Mouse (Mus musculus): ENCODE measurements at regions not wholly inside any gene's neighbourhood (a gene's known extent, or its start where the extent isn't known, plus 50 kb on each side); places are given as distances from the start of the nearest gene placed in this dataset.

DNA sequence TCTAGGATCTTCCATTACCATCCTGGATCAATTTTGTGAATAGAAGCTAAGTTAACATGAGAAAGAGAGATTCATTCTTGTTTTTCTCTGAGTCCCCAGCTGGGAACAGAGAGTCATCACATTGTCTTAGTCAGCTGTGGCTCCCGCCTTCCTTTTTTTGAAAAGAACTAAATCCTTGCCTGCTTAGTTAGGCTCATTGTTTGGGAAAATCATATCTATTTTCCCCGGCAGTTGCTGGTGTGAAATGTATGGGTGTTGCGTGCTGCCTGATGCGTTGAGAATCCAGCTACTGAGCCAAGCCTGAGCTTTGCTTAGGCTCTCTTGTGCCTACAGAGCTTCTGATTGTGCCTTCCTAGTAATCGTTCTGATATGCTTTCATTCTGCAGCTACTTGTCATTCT, 66.3 kb downstream of the Fam50b start:
- Histone ChIP-seq H3K36me3 (ENCODE audit: control insufficient read depth, insufficient read depth, low read length) (no peaks in the 10 kb centered on the region), H3K27me3 (ENCODE audit: control insufficient read depth, insufficient read depth, low read length) (no peaks in the 10 kb centered on the region), H3K9ac (ENCODE audit: low read length) (no peak overlapping the region), H3K4me2 (no peak overlapping the region), H3K27ac (ENCODE audit: low read depth, low read length) (no peak overlapping the region), H3K4me1 (ENCODE audit: control insufficient read depth, insufficient read depth, low read length) (no peaks in the 10 kb centered on the region), H3K4me3 (ENCODE audit: low read depth, low read length) (no peak overlapping the region), H3K9me3 (ENCODE audit: control insufficient read depth, low read length) (no peaks in the 10 kb centered on the region)
- ATAC-seq (ENCODE audit: low FRiP score) (no peak), DNase-seq (ENCODE audit: low spot score, missing footprints) (no peak)
- 67% methylated on average over 5 of the region's 5 CpGs for WGBS

DNA sequence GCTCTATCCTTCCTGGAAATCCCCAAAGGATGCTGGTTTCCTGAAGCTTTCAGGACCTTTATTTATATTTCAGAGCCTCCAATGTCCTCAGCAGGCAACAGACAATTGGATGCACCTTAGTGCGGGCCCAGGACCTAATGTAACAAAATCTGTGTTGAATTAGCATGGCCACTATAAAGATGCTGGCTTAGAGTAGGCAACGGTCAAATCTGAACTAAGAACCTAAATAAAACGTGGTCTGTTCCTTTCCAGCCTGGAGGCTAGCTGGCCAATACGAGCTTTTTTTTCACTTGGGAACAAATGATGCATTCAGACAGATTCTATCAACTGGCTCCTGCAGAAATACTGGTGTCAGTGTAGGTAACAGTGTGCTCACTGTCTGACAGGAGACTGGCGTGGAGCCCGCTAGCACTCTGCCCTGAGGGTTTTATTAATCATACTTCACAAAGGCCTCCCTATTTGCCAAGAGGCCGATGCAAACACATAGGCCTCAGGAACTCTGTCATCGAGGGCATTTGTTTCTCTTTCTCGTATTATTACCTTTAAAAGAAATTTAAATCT, 68.5 kb upstream of the Prpf4b start:
- Histone ChIP-seq H3K27me3 (ENCODE audit: control insufficient read depth, insufficient read depth, low read length) (no peaks in the 10 kb centered on the region), H3K4me3 (ENCODE audit: low read depth, low read length) (no peak overlapping the region), H3K9me3 (ENCODE audit: control insufficient read depth, low read length) (no peaks in the 10 kb centered on the region), H3K27ac (ENCODE audit: low read depth, low read length) (no peak overlapping the region), H3K36me3 (ENCODE audit: control insufficient read depth, insufficient read depth, low read length) (no peaks in the 10 kb centered on the region), H3K4me2 (no peak overlapping the region), H3K4me1 (ENCODE audit: control insufficient read depth, insufficient read depth, low read length) (no peaks in the 10 kb centered on the region), H3K9ac (ENCODE audit: low read length) (no peak overlapping the region)
- DNase-seq (ENCODE audit: low spot score, missing footprints) (no peak), ATAC-seq (ENCODE audit: low FRiP score) (0 out of 2 replicates have a peak, but pooled peaks have one; percentile 40)
- WGBS: 75% methylated on average over 9 of the region's 9 CpGs

DNA sequence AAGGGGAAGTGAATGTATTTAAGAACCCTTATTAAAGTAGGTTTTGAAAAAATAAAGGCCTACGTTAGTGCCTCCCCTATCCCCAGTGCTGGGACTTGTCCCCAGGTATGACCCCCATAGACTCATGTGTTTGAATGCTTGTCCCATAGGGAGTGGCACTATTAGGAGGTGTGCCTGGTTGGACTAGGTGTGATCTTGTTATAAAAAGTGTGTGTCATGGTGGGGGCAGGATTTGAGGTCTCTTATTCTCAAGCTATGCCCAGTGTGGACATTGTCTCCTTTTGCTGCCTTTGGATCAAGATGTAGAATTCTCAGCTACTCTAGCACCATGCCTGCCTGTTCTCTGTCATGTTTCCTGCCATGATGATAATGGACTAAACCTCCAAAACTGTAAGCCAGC, 65.6 kb upstream of the Prpf4b start:
- Histone ChIP-seq H3K27ac (ENCODE audit: low read depth, low read length) (no peak overlapping the region), H3K36me3 (ENCODE audit: control insufficient read depth, insufficient read depth, low read length) (no peaks in the 10 kb centered on the region), H3K4me2 (no peak overlapping the region), H3K4me3 (ENCODE audit: low read depth, low read length) (no peak overlapping the region), H3K4me1 (ENCODE audit: control insufficient read depth, insufficient read depth, low read length) (peaks cover 5% of the 10 kb centered on the region), H3K9ac (ENCODE audit: low read length) (no peak overlapping the region), H3K9me3 (ENCODE audit: control insufficient read depth, low read length) (peaks cover 10% of the 10 kb centered on the region), H3K27me3 (ENCODE audit: control insufficient read depth, insufficient read depth, low read length) (no peaks in the 10 kb centered on the region)
- ATAC-seq (ENCODE audit: low FRiP score) (no peak), DNase-seq (ENCODE audit: low spot score, missing footprints) (no peak)
- 85% methylated on average over 1 of the region's 1 CpGs for WGBS

DNA sequence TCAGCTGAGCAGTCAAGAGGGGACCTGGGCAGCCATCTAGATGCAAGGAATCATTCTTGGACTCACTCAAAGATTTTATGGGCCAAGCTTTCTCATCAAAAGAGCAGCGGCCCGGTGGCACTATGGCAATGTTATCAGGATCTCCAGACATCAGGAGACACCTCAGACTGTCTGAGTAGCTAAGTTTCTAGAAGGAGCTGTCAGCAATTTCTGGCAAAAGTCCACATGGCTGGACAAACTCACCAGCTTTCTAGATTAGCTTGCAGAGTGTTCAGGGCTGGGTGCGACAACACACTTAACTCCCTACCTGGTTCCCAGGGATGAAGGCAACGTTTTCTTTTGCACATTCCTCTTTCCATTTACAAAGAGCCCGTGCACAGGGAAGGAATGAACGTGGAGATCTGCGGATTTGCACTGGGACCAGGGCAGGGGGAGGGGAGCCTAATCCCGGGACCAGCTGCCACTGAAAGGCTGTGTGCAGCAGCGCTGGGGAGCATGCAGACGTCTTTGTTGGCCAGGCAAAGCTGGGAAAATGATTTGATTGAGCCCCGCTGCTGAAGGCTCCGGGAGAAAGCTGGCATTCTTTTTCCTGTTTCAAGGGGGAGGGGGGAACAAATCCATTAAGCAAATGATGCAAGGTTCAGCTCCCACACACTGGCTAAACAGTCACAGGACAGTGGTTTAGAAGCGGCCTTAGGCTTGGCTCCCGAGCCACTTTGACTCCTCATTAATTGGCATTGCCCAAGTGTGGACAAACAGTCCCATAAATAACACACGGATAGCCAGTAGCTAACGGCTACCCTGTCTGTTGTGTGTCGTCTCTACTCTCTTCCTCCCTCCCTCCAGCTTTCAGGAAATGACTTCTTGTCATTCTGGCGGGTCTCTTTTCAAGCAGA, 60.7 kb upstream of the Prpf4b start:
- H3K27me3 ChIP-seq (ENCODE audit: control insufficient read depth, insufficient read depth, low read length): no peaks in the 10 kb centered on the region
- peaks cover 21% of the 10 kb centered on the region for H3K4me1 ChIP-seq (ENCODE audit: control insufficient read depth, insufficient read depth, low read length)
- H3K9ac ChIP-seq (ENCODE audit: low read length): peak overlapping the region; percentile 29
- H3K4me2 ChIP-seq: peak overlapping the region; percentile 17; the same call in 1 of the 2 replicates
- ATAC-seq (ENCODE audit: low FRiP score) (peak; percentile 96), DNase-seq (ENCODE audit: low spot score, missing footprints) (peak; percentile 97)
- H3K4me3 ChIP-seq (ENCODE audit: low read depth, low read length): no peak overlapping the region
- H3K9me3 ChIP-seq (ENCODE audit: control insufficient read depth, low read length): peaks cover 10% of the 10 kb centered on the region
- H3K27ac ChIP-seq (ENCODE audit: low read depth, low read length): peak overlapping the region; percentile 97
- WGBS: 14% methylated on average over 18 of the region's 18 CpGs
- H3K36me3 ChIP-seq (ENCODE audit: control insufficient read depth, insufficient read depth, low read length): no peaks in the 10 kb centered on the region

DNA sequence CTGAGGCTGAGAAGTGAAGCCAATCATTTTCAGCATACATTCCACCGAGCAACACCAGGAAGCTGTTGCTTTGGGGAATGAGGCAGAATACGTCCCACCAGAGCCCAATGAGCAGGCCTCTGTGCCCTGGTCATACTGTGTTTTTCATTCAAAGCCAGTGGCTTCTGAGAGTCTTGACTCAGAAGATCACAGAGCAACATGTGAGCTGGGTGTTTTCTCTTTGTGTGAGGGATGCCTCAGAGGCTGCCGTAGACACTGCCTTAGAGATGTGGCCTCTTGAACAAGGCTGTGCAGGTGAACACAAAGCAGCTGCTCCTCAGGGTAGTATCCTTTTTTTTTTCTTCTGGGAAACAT, 60.1 kb upstream of the Prpf4b start:
- H3K27ac ChIP-seq (ENCODE audit: low read depth, low read length): peak overlapping the region; percentile 97
- peaks cover 10% of the 10 kb centered on the region for H3K9me3 ChIP-seq (ENCODE audit: control insufficient read depth, low read length)
- H3K4me1 ChIP-seq (ENCODE audit: control insufficient read depth, insufficient read depth, low read length): peaks cover 21% of the 10 kb centered on the region
- H3K27me3 ChIP-seq (ENCODE audit: control insufficient read depth, insufficient read depth, low read length): no peaks in the 10 kb centered on the region
- WGBS: 5% methylated on average over 3 of the region's 3 CpGs
- ATAC-seq (ENCODE audit: low FRiP score) (peak; percentile 51; the same call in 1 of the 2 replicates), DNase-seq (ENCODE audit: low spot score, missing footprints) (peak; percentile 94)
- H3K4me3 ChIP-seq (ENCODE audit: low read depth, low read length): no peak overlapping the region
- H3K36me3 ChIP-seq (ENCODE audit: control insufficient read depth, insufficient read depth, low read length): no peaks in the 10 kb centered on the region
- H3K9ac ChIP-seq (ENCODE audit: low read length): peak overlapping the region; percentile 29
- peak overlapping the region; percentile 17; the same call in 1 of the 2 replicates for H3K4me2 ChIP-seq

DNA sequence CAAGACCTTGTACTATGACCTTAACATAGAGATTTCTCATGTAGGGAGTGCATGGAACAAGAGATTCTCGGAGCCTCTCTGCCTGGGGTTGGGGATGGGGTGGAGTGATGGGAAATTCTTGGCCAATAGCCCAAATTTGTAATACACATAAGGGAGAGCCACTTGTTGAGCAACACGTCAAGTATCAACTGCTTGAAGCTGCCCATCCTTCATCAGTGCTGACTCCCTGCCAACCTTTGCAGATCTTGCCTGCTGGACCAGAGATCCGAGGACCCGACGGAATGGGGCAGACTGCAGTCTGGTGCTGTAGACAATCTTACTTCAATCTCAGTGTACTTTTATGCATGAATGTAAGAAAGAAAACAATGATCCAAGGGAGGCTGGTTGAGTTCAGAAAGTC, 56.9 kb upstream of the Prpf4b start:
- Histone ChIP-seq H3K9ac (ENCODE audit: low read length) (no peak overlapping the region), H3K4me2 (no peak overlapping the region), H3K36me3 (ENCODE audit: control insufficient read depth, insufficient read depth, low read length) (no peaks in the 10 kb centered on the region), H3K4me3 (ENCODE audit: low read depth, low read length) (no peak overlapping the region), H3K27ac (ENCODE audit: low read depth, low read length) (no peak overlapping the region), H3K27me3 (ENCODE audit: control insufficient read depth, insufficient read depth, low read length) (no peaks in the 10 kb centered on the region), H3K4me1 (ENCODE audit: control insufficient read depth, insufficient read depth, low read length) (peaks cover 21% of the 10 kb centered on the region), H3K9me3 (ENCODE audit: control insufficient read depth, low read length) (peaks cover 1% of the 10 kb centered on the region)
- no peak for ATAC-seq (ENCODE audit: low FRiP score)
- 92% methylated on average over 5 of the region's 5 CpGs for WGBS
- no peak for DNase-seq (ENCODE audit: low spot score, missing footprints)

DNA sequence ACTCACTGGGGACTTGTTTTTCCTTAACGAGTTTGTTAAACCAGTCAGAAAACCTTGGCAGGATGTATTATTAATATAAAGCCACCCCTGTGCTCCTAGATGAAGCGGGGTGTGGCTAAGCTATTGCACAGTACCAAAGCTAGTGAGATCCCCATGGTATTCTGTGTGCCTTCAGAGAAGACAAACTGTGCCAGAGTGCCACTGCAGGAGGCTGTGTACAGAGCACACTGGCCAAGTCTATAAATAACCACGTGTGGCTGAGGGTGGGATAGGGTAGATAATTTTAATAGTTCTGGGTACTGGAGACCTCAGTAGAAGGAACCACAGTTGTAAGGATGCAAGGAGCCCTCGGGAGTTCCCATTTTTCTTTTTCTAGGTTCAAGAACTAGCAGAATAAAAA, 54.7 kb upstream of the Prpf4b start:
- DNase-seq (ENCODE audit: low spot score, missing footprints): no peak
- Histone ChIP-seq H3K4me2 (no peak overlapping the region), H3K4me1 (ENCODE audit: control insufficient read depth, insufficient read depth, low read length) (peaks cover 8% of the 10 kb centered on the region), H3K9me3 (ENCODE audit: control insufficient read depth, low read length) (no peaks in the 10 kb centered on the region), H3K9ac (ENCODE audit: low read length) (no peak overlapping the region), H3K27ac (ENCODE audit: low read depth, low read length) (no peak overlapping the region), H3K27me3 (ENCODE audit: control insufficient read depth, insufficient read depth, low read length) (no peaks in the 10 kb centered on the region), H3K4me3 (ENCODE audit: low read depth, low read length) (no peak overlapping the region), H3K36me3 (ENCODE audit: control insufficient read depth, insufficient read depth, low read length) (no peaks in the 10 kb centered on the region)
- whole genome bisulfite sequencing: 78% methylated on average over 4 of the region's 4 CpGs
- ATAC-seq (ENCODE audit: low FRiP score): no peak

DNA sequence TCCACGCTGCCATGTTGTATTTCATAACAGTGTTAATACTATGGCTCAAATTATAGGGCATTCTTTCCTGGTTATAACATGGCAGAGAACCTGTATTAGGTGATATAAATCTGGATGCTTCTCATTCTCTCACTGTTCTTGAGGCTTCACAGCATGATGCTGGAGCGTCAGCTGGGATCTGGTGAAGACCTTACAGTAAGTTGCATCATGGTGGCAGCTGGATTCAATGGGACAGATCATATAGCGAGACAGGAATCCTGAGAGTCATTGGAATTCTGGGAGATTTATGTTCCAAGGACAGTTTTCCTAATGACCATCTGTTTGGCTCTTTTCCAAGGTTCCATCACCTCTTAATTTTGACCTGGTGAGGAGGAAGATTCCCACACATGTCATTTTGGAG, 53.2 kb upstream of the Prpf4b start:
- no peak overlapping the region for H3K4me3 ChIP-seq (ENCODE audit: low read depth, low read length)
- 91% methylated on average over 3 of the region's 3 CpGs for WGBS
- ATAC-seq (ENCODE audit: low FRiP score): no peak
- H3K27me3 ChIP-seq (ENCODE audit: control insufficient read depth, insufficient read depth, low read length): no peaks in the 10 kb centered on the region
- no peak overlapping the region for H3K9ac ChIP-seq (ENCODE audit: low read length)
- no peaks in the 10 kb centered on the region for H3K9me3 ChIP-seq (ENCODE audit: control insufficient read depth, low read length)
- no peak for DNase-seq (ENCODE audit: low spot score, missing footprints)
- H3K36me3 ChIP-seq (ENCODE audit: control insufficient read depth, insufficient read depth, low read length): no peaks in the 10 kb centered on the region
- H3K27ac ChIP-seq (ENCODE audit: low read depth, low read length): no peak overlapping the region
- no peak overlapping the region for H3K4me2 ChIP-seq
- peaks cover 2% of the 10 kb centered on the region; the same call in 1 of the 2 replicates for H3K4me1 ChIP-seq (ENCODE audit: control insufficient read depth, insufficient read depth, low read length)

DNA sequence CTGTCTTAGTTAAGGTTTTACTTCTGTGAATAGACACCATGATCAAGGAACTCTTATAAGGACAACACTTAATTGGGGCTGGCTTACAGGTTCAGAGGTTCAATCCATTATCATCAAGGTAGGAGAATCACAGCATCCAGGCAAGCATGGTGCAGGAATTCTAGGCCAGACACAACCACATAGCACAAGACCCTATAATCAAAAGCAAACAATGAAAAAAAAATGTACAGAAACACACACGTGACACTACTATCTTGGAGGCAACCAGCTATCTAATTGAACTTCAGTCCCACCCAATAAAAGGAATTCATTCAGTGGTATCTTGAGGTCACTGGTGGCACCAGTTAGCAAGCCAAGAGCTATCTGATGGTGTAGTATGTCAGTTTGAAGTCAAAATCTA, 50.9 kb upstream of the Prpf4b start:
- ATAC-seq (ENCODE audit: low FRiP score) (no peak), DNase-seq (ENCODE audit: low spot score, missing footprints) (no peak)
- H3K9ac ChIP-seq (ENCODE audit: low read length): no peak overlapping the region
- WGBS: 92% methylated on average over 1 of the region's 1 CpGs
- no peaks in the 10 kb centered on the region for H3K27me3 ChIP-seq (ENCODE audit: control insufficient read depth, insufficient read depth, low read length)
- peaks cover 14% of the 10 kb centered on the region for H3K4me1 ChIP-seq (ENCODE audit: control insufficient read depth, insufficient read depth, low read length)
- H3K27ac ChIP-seq (ENCODE audit: low read depth, low read length): no peak overlapping the region
- H3K9me3 ChIP-seq (ENCODE audit: control insufficient read depth, low read length): no peaks in the 10 kb centered on the region
- H3K4me2 ChIP-seq: no peak overlapping the region
- H3K36me3 ChIP-seq (ENCODE audit: control insufficient read depth, insufficient read depth, low read length): no peaks in the 10 kb centered on the region
- no peak overlapping the region for H3K4me3 ChIP-seq (ENCODE audit: low read depth, low read length)
